Mouse (Mus musculus): ENCODE results near the gene Cyb5r1.

The Cyb5r1 gene

DNA sequence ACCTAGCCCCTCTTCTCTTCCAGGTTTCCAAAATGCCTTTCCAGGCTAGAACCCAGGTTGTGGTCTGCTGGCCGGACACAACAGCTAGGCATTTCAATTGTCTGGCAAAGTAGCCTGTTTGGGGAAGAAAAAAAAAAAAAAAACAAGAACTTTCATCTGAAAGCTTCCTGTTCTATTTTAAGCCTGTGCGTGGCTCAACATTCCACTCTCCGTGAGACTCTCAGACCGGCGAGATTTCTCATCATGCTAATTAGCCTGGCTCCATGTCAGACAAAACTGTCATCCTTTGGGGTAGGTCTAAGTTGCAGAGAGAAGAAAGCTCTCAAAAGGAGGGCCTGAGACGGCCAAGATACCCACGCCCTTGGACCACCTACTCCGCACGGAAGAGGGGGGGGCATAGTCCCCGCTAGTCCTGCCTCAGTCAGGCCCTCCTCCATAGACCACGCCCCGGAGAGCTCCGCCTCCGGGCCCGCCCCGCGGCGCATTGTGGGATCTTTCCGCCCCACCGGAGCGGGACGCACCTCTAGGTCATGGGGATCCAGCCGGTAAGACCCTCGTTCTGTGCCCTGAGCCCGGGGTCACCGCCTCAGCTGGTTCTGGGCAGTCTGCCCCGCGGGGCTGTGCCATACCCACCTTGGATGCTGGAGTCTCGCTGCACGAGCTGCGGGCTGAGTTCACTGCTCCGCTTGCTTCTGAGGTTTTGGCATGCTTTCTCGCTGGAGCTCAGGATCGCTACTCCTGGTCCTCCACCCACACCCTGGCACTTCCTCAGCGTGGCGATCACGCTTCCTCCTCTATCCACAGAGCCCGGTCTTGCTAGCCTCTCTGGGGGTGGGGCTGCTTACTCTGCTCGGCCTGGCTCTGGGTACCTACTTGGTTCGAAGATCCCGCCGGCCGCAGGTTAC lies at the start of gene Cyb5r1:
Cyb5r1 (plus strand) TSS at position 51 of the 905 bp plus-strand sequence.
- DNase-seq (ENCODE audit: low read depth, low spot score), result peak; percentile 82

DNA sequence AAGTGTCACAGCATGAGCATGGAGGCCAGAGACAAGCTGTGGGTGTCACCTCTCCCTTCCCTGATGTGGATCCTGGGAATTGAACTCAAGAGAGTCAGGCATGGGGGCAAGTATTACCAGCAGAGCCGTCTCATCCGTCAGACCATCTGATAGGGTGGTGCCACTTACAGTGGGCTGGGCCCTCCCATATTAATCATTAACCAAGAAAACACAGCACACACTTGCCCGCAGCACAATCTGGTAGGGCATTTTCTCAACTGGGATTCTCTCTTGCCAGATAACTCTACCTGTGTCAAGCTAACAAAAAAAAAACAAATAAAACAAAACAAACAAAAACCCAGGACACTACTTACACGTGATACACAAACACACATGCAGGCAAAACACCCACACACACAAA lies 47.9 kb upstream of the Cyb5r1 start:
- no peak for DNase-seq (ENCODE audit: low read depth, low spot score)

DNA sequence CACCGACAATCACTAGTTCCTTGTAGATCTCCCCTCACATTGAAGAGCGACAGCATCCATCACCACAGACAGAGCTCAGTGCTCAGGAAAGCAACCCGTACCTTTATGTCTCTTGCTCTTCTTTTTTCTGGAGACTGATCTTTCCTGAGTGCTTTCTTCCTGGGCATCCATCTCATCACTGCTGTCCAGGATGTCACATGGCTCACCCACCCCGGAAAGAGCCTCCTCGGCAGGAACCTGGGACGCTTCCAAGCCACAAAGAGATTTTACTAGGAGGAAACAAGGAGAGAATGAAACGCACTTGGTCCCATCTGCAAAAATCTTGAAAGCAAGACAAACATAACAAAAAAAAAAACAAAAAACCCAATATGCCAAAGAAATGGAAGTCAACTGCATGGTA lies 44.7 kb upstream of the Cyb5r1 start:
- no peak for DNase-seq (ENCODE audit: low read depth, low spot score)

DNA sequence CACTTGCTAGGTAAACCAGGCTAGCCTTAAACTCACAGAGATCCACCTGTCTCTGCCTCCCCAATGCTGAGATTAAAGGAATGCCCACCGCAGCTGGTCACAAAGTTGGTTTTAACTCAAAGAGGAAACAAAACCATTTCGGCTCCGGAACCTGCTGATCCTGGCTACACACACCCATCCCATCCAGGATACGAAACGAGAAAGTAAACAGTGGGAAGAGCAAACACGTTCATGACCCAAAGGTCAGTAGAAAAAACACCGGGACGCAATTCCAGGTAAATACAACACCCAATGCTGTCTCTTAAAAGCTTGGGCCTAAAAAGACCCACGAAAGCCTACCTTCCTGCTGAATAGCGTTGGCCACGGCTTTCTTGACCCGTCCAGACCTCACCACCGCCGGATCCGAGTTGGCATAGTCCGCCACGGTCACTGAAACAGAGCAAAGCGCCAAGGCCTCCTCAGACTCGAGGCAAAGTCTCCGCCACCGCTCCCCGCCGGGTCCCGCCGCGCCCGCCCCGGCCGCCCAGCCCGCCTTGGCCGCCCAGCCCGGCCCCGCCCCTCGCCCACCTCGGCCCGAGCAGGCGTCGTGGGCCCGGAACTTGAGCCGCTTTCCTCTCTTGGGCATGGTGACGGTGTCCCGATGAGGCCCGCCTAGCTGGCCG lies 44.0 kb upstream of the Cyb5r1 start:
- DNase-seq (ENCODE audit: low read depth, low spot score), result peak; percentile 11

DNA sequence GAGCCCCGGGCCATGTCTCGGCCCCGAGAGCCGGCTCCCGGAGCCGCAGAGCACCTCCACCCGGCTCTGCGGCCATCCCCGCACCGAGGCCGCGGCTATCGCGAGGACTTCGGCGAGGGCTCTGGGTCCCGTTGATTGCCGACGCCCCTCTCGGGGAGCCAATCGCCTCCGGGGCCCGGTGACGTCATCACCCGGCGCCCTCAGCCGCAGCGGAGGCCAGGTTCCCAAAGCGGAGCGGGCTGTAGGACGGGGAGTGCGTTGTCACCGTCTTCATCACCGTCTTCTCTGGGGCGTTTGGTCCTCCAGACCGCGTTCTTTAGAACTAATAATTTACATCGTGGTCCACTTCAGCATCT lies 43.5 kb upstream of the Cyb5r1 start, which contains the start of gene Tmem183a:
Tmem183a (minus strand) TSS at position 123 of the 356 bp plus-strand sequence.
- peak; percentile 98 for DNase-seq (ENCODE audit: low read depth, low spot score)

DNA sequence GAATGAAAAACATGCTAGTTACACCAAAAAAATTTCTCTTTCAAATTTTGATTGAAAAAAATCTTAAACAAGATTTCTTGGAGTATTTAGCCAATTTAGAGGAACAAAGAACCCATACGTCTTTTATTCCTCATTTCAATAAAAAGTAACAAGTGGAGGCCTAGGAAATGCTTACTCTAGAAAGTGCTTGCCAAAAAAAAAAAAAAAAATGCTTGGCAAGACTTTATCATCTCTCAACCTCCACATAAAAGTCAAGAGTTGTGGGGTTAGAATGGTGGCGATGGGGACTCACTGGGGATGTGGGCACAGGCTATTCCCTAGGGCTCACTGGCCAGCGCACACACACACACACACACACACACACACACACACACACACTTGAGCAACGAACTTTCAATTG lies 42.2 kb upstream of the Cyb5r1 start:
- no peak for DNase-seq (ENCODE audit: low read depth, low spot score)

DNA sequence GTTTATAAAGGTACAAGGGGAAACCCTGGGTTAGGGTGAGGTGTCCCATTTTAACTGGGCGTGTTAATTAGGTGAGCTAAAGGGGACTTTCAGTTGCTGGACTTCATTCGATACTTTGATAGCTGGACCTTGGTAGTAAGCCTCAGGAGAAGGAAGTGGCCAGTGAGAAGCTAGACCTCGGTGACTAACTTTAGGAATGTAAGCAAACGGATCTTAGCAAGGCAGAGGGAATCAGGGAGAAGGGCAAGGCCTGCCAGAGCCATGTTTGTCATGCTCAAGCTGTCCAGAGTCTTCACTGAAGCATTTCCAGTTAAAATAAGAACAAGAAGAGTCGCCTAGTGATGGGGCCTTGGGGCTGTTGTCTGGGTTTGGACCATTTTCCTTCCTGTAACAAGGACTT lies 39.9 kb upstream of the Cyb5r1 start:
- no peak for DNase-seq (ENCODE audit: low read depth, low spot score)

DNA sequence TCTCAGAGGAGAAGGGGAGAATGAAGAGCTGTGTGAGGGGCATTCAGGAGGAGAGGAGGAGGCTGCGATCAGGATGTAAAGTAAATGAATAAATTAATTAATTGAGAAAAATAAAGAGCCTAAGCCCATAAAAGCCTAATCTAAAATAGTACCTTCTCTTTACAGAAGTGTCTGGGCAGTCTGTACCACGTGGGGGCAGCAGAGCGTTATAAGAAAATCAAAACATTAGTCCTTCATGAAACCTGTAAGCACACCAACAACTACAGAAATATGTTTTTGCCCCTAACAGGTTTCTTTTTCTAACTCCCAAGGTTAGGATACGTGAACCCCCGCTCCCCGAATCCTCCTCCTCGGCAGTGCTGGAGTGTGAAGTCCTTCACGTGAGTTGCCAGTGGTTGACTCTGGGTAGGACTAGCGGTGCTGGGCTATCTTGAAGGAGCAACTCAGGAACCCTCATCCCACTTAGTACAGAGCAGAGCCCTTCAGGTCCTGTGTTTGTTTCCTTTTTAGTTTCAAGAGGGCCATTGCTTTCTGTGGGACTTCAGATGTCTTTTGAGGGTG lies 36.5 kb upstream of the Cyb5r1 start:
- peak; percentile 66 for DNase-seq (ENCODE audit: low read depth, low spot score)

DNA sequence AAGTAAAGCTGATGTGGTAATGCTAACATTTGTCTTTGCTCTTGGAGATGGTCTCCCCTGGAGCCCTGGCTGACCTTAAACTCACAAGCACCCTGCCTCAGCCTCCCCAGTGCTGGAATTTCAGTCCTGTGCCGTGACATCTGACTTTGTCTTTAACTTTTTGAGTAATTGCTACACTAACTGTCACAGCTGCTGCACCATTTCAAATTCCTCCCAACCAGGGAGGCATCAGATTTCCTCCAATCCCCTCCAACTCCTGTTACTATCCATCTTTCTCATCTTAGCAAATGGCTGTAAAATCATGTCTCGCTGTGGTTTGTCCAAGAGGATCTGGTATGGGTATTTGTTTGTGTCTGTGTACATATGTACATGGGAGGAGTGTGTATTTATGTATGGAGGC lies 31.2 kb upstream of the Cyb5r1 start:
- no peak for DNase-seq (ENCODE audit: low read depth, low spot score)

DNA sequence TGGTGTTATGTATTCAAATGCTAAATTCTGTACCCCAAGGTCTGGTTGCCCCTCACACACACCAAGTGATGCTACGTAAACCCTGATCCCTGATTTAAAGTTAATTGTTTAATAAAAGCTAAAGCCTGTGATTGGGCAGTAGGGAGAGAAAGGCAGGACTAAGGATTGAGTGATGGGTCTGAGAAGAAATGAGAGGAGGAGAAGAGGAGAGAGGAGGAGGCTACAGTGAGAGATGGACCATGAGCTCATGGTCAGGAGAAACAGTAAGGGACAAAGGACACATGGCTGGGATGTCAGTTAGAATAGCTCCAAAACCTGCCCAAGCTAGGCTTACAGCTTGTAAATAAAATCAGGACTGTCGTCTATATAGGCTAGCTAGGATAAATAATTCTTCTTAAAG lies 24.3 kb upstream of the Cyb5r1 start:
- DNase-seq (ENCODE audit: low read depth, low spot score), result no peak

DNA sequence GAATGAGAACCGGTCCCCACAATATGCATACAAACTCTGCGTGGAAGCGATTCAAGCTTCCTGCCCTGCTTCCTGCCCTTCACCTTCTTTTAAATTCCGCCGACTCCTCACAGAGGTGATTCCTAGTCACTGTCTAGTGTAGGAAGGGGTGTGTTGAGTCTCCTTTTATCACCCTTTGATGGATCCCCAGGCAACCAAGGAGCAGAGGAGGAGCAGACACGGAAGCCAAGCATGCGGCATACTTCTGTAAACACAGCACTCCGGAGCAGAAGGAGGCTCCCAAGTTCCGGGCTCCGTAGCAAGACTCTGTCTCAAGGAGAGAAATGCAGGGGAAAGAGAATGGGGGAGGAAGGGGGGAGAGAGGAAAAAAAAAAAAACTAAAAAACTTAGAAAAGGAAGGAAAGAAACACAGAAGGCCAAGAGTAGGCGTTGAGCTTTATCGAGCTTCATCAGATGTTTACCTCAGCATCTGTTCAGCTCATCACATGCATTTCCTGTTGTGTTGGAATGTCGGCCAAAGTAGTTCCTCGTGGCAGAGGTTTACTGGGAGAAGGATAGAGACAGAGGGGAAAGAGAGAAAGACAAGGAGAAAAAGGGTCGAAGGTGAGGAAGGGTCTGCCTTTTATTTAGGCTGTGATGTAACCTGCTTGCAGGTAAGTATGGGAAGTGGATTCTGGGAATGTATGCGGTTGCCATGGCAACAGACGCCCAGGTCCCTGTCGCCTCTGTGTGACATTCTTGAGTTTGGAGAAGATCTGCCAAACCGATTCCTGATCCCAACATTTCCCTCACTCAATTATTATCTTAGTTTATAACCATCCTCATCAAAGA lies 23.3 kb upstream of the Cyb5r1 start:
- peak; percentile 77 for DNase-seq (ENCODE audit: low read depth, low spot score)

DNA sequence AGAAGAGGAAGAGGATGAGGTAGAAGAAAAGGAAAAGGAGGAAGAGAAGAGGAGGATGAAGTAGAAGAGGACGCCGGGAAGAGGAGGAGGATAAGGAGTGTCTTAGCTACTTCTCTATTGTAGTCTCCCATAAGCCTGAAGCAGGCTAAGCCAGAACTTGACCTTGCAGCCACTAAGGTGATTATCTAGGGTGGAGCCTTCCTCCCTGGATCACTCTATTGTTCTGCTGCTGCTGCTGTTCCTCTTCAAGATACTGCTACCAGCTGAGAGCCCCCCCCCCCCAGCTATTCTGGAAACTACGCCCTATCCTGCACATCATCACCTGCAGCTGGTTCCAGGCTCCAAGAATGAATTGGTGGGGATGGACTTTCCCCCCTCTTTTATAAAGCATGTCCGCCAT lies 20.8 kb upstream of the Cyb5r1 start:
- no peak for DNase-seq (ENCODE audit: low read depth, low spot score)

DNA sequence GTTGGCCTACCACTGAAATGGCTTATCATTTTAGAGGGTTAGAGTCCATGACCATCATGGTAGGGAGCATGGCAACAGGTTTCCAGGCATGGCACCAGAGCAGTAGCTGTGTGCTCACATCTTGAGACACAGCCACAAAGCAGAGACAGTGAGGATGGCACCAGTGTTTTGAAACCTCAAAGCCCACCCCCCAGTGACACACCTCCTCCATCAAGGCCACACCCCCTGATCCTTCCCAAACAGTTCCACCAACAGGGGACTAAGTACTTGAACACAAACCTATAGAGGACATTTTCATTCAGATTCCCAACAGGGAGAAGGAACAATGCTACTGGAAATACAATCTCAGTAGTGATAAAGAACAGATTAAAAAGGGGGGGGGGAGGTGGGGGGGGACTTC lies 20.2 kb upstream of the Cyb5r1 start:
- DNase-seq (ENCODE audit: low read depth, low spot score), result no peak

DNA sequence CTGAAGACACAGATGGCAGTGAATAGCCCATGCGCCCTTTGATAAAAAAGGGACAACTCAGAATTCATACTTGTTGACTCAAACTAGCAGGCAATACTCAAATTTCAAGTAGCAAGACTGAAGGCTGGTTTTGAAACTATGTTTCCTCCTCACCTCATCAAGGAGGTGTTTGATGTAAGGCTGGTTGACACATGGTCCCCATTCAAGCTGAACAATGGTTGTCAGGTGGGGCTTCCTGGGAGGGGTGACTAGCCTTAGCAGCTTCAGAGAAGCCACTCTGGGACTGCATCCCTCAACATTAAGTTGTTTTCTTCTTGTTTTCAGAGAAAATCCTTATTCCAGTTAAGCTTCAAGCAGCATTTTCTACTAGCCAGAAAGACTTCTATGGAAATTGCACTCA lies 19.7 kb upstream of the Cyb5r1 start, which contains the start of gene 4933406M09Rik:
4933406M09Rik (plus strand) TSS at position 275 of the 400 bp plus-strand sequence.
- DNase-seq (ENCODE audit: low read depth, low spot score), result no peak

DNA sequence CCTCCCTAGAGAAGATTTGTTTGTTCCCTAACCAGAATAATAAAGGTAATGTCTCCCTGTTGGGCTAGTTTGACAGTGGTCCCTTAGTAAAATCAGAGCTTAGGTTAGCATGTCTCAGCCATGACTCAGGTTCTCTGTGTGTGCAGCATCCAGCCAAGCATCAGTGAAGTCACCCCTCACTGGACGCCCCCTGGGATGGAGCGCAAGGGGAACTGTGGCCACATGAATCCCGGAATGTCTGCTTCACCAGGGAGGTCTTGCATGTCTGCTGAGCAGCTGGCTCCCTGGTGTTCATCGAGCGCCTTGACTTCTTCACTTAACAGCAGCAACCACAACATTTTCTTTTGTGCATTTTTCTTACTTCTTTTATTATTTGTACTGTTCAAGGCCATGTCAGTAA lies 11.5 kb upstream of the Cyb5r1 start:
- DNase-seq (ENCODE audit: low read depth, low spot score), result no peak

DNA sequence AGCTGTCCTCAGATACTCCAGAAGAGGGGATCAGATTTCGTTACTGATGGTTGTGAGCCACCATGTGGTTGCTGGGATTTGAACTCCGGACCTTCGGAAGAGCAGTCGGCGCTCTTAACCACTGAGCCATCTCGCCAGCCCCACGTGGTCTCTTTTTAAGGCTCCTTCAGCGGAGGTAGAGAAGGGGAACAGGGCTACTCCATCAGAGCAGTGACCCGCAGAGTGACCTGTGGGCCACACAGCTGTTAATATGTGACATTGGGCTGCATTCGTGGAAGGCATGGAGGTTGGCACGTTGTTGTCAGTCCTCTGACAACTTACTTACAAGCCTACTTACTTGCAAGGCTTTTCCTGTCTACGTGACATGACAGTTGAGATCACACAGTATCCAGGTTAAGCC lies 7.1 kb upstream of the Cyb5r1 start:
- DNase-seq (ENCODE audit: low read depth, low spot score), result no peak

DNA sequence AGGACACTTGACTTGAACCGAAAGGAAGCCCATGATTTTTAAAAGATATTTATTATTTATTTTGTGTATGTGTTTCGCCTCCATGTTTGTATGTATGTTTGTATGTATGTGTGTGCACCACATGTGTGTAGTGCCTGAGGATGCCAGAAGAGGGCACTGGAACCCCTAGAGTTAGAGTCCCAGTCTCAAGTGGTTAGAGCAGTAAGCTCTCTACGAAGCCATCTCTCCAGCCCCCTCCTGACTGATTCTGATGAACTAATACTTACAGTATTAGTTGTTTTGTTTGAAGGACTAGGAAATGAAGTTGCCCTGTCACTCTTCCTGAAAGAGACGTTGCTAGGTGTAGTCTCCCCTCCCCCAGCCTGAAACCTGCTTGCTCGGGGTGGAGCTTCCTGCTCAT lies 5.6 kb upstream of the Cyb5r1 start:
- no peak for DNase-seq (ENCODE audit: low read depth, low spot score)

DNA sequence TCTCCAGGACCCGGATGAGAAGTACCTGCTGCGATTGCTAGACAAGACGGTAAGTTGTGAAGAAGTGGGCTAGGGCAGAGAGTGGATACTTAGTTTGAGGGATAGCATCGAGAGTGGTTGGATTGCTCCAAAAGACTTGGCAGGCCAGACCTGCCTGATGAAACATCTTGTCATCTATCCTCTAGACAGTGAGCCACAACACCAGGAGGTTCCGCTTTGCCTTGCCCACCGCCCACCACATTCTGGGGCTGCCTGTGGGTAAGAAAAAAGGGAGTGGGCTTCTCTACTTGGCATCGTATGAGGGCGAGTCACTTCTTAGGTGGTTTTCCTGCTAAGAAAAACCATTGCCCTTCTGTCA lies 1.0 kb downstream of the Cyb5r1 start:
- DNase-seq (ENCODE audit: low read depth, low spot score), result no peak

DNA sequence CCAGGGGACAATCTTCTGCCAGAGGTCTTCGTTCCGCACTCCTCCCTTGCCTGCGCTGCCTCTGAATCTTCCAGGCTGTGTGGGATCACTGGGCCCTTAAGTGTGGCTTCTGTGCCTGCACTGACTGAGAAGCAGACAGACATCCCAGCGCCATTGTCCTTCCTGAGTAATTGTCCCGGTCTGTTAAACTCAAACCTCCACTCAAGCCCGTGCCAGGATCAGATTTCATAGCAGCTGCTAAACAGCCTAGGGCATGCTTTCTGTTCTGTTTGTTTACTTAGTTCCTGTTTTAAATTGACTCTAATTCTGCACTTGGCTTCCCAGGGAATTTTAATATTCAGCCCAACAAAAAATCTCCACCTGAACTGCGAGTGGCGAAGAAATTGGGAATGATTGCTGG lies 2.7 kb downstream of the Cyb5r1 start:
- no peak for DNase-seq (ENCODE audit: low read depth, low spot score)

DNA sequence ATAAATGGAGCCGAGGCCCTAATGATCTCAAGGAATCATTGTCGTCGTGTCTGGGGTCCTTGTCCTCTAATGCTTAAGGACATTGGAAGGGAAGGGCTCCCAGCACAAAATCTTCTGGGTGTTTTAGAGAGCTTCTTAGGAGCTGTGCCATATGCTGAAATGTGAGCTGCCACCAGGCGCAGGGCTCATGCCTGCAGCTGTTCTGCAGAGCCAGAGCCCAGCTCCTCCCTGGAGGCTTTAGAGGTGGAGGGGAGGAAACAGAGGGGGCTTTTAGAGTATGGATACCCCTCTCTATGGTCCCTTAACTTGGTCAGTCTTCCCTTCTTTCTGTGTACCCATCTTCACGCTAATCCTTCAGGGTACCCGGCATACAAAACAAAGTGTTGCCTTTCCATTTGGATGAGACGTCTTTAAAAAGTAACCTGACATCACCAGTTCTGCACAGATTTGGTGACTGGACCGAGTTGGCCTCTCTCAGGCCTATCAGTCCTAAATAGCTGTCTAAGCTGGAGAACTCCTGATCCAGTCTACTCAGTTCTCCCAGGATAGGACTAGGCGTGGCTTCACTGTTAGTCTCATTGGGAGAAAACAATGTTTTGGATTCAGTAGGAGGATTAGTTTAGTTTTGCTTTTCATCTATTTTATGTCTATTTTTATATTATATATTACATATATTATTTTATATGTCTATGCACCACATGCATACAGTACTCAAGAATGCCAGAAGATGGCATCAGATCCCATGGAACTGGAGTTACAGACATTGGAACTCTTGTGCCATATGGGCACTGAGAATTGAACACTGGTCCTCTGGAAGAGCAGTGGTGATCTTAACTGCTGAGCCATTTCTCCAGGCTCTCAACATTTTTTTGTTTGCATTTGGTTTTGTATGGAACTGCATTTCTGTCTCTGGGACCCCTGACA lies 6.6 kb downstream of the Cyb5r1 start:
- DNase-seq (ENCODE audit: low read depth, low spot score), result no peak

DNA sequence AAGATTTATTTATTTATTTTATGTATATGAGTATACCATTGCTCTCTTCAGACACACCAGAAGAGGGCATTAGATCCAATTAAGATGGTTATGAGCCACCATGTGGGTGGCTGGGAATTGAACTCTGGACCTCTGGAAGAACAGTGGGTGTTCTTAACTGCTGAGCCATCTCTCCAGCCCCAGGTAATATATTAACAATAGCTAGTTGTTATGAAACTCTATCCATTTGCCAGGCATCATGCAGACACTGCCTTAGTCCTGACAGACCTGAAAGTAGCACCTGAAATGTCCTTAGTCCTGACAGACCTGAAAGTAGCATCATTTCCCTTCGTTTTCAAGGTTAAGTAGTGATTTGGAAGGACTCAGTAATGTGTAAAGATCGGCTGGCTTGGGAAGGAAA lies 8.7 kb downstream of the Cyb5r1 start:
- DNase-seq (ENCODE audit: low read depth, low spot score), result no peak
